Mouse (Mus musculus): ENCODE measurements at regions not wholly inside any gene's neighbourhood (a gene's known extent, or its start where the extent isn't known, plus 50 kb on each side); places are given as distances from the start of the nearest gene placed in this dataset.

DNA sequence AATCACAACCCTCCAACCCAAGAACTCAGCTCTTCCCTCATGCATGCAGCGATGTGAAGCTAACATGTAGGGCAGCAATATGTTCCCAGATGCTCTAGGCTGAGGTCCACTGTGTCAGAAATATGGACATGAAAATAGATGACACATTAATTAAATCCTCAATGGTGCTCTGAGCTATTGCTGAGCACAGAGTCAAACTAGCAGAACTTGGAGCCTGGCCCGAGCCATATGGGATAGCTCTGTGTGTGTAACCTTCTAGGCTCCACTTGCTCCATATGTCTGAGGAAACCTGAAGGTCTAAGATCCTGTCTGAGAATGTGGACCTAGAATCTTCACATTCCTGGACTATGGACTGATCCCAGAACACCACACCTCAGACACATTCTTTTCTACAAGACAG is 203.0 kb upstream of the Rnf32 start:
- Histone ChIP-seq H3K27me3 (ENCODE audit: control insufficient read depth, insufficient read depth, low read length) (no peaks in the 10 kb centered on the region), H3K4me1 (ENCODE audit: control insufficient read depth, insufficient read depth, insufficient read length, low read length) (no peaks in the 10 kb centered on the region), H3K4me3 (ENCODE audit: low read depth, low read length) (no peak overlapping the region), H3K36me3 (ENCODE audit: control insufficient read depth, insufficient read depth, low read length) (no peaks in the 10 kb centered on the region), H3K27ac (ENCODE audit: insufficient read depth, low read depth, low read length) (no peak overlapping the region)
- 87% methylated on average over 2 of the region's 2 CpGs for WGBS
- TF ChIP-seq CTCF (IDR thresholded peaks at IDR 0.05; ENCODE audit: extremely low read depth, insufficient read length, insufficient replicate concordance, low read depth, low read length) (no peak), POLR2A (IDR thresholded peaks at IDR 0.05; ENCODE audit: low read depth, low read length) (no peak)

DNA sequence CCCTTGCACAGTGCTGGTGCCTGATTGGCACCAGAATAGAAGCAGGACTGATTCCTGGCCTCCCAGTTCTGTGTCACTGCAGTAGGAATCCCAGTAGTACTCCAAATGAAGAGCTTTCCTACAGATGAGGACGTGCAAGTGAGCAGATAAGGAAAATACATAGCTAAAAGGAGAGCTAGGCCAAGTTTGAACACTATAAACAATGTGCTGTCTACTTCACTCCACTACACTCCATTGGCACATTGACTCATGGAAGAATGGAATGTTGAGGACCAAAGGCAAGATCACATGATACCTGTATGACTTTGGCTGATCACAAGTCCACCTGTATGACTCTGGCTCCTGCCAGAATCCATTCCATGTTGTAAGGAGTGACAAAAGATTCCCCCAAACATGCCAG is 215.9 kb upstream of the Rnf32 start:
- H3K27me3 ChIP-seq (ENCODE audit: control insufficient read depth, insufficient read depth, low read length), result no peaks in the 10 kb centered on the region
- H3K4me3 ChIP-seq (ENCODE audit: low read depth, low read length), result no peak overlapping the region
- TF ChIP-seq POLR2A (IDR thresholded peaks at IDR 0.05; ENCODE audit: low read depth, low read length) (no peak), CTCF (IDR thresholded peaks at IDR 0.05; ENCODE audit: extremely low read depth, insufficient read length, insufficient replicate concordance, low read depth, low read length) (no peak)
- H3K4me1 ChIP-seq (ENCODE audit: control insufficient read depth, insufficient read depth, insufficient read length, low read length), result no peaks in the 10 kb centered on the region
- no peaks in the 10 kb centered on the region for H3K36me3 ChIP-seq (ENCODE audit: control insufficient read depth, insufficient read depth, low read length)
- 43% methylated on average over 1 of the region's 1 CpGs for WGBS
- H3K27ac ChIP-seq (ENCODE audit: insufficient read depth, low read depth, low read length), result no peak overlapping the region

DNA sequence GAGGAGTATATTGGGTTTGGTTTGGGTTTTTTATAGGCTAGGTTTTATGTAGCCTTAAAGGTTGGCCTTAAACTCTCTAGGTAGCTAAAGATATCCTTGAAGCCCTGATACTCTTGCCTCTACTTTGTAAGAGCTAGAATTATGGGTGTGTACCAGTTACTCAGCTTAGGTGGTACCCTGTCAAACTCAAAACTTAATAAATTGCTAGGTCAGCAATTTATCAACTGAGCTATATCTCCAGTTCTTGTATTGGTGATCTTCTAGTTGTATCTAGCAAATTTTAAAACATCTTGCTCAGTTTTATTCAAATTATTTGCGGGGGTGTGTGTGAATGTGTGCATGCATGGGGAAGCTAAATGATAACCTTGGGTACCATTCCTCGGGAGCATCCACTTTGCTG is 225.4 kb upstream of the Rnf32 start:
- H3K4me1 ChIP-seq (ENCODE audit: control insufficient read depth, insufficient read depth, insufficient read length, low read length), result no peaks in the 10 kb centered on the region
- H3K4me3 ChIP-seq (ENCODE audit: low read depth, low read length), result no peak overlapping the region
- no peaks in the 10 kb centered on the region for H3K27me3 ChIP-seq (ENCODE audit: control insufficient read depth, insufficient read depth, low read length)
- no peak for TF ChIP-seq POLR2A (IDR thresholded peaks at IDR 0.05; ENCODE audit: low read depth, low read length)
- no peak for TF ChIP-seq CTCF (IDR thresholded peaks at IDR 0.05; ENCODE audit: extremely low read depth, insufficient read length, insufficient replicate concordance, low read depth, low read length)
- no peaks in the 10 kb centered on the region for H3K36me3 ChIP-seq (ENCODE audit: control insufficient read depth, insufficient read depth, low read length)
- WGBS, result 80% methylated on average over 2 of the region's 2 CpGs
- H3K27ac ChIP-seq (ENCODE audit: insufficient read depth, low read depth, low read length), result no peak overlapping the region

DNA sequence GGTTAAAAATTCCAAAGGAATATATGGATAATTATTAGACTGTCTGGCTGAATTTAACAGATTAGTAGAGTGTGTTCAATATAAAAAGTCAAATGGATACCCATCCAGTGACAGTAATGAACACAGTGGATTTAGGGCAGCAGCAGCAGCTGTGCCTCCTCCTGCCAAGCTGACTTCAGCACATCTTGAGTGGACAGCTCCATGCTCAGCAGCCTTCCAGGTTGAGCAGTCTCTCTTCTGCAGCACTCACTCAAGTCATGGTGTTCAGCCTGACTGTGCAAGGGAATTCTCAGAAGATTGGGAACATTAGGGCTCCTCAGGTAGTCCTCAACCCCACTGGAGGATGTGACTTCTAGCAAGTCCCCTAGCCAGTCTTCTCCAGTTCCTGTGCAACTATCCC is 240.8 kb upstream of the Rnf32 start:
- Histone ChIP-seq H3K27ac (ENCODE audit: insufficient read depth, low read depth, low read length) (no peak overlapping the region), H3K27me3 (ENCODE audit: control insufficient read depth, insufficient read depth, low read length) (no peaks in the 10 kb centered on the region), H3K4me3 (ENCODE audit: low read depth, low read length) (no peak overlapping the region), H3K36me3 (ENCODE audit: control insufficient read depth, insufficient read depth, low read length) (no peaks in the 10 kb centered on the region), H3K4me1 (ENCODE audit: control insufficient read depth, insufficient read depth, insufficient read length, low read length) (no peaks in the 10 kb centered on the region)
- TF ChIP-seq POLR2A (IDR thresholded peaks at IDR 0.05; ENCODE audit: low read depth, low read length) (no peak), CTCF (IDR thresholded peaks at IDR 0.05; ENCODE audit: extremely low read depth, insufficient read length, insufficient replicate concordance, low read depth, low read length) (no peak)

DNA sequence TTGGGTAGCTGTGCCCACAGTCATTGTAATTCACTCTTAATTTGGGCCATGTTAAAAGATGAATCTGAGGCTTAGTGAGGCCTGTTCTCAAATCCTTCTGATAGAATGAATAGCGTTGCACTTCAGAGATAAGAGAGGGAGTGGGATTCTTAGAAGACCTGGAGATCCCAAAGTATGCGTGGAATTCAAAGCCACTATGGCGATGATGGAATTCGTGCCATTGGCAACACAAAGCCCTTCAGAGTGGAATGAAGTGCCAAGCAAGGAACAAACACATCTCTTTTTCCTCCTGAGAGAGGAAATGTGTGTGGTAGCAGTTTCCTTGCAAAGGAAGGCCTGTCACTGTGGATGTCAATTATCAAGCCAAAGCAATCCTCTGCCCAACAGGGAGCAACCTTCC is 248.3 kb upstream of the Rnf32 start:
- H3K4me1 ChIP-seq (ENCODE audit: control insufficient read depth, insufficient read depth, insufficient read length, low read length), result peaks cover 5% of the 10 kb centered on the region; the same call in 1 of the 2 replicates
- 79% methylated on average over 4 of the region's 4 CpGs for WGBS
- H3K27ac ChIP-seq (ENCODE audit: insufficient read depth, low read depth, low read length), result no peak overlapping the region
- TF ChIP-seq POLR2A (IDR thresholded peaks at IDR 0.05; ENCODE audit: low read depth, low read length) (no peak), CTCF (IDR thresholded peaks at IDR 0.05; ENCODE audit: extremely low read depth, insufficient read length, insufficient replicate concordance, low read depth, low read length) (no peak)
- no peaks in the 10 kb centered on the region for H3K36me3 ChIP-seq (ENCODE audit: control insufficient read depth, insufficient read depth, low read length)
- H3K4me3 ChIP-seq (ENCODE audit: low read depth, low read length), result no peak overlapping the region
- no peaks in the 10 kb centered on the region for H3K27me3 ChIP-seq (ENCODE audit: control insufficient read depth, insufficient read depth, low read length)

DNA sequence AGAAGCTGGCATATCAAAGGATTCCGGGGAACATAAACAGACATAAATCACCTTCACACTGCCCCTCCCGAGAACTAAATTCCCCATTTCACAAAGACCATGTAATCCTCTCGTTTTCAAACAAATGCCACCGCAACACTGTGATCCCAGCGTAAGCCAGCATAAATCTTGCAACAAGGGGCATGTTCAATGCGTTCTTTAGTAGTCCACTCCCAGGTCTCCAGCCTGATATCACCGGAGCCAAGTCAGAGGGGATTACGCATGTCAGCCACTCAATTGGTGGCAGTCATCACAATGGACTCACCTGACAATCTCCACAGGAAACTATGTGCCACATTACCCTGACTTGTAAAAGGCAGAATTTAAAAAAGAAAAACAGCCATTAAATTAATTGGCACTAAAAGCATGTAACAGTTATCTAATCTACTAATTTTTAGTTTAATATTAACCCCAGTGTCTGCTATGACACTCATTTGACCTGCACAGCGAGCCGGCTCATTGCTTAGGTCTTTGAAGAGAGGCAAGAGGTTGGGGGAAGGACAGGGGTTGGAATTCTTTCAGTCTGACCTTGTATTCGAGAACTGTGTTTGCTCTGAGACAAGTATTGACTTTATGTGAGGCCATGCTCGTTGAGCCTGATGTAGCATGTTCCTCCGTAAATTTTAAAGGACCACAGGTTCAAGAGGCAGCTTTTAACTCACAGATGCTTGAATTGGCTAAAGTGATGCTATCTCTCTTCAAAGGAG is 252.0 kb upstream of the Rnf32 start:
- no peak overlapping the region for H3K27ac ChIP-seq (ENCODE audit: insufficient read depth, low read depth, low read length)
- TF ChIP-seq CTCF (IDR thresholded peaks at IDR 0.05; ENCODE audit: extremely low read depth, insufficient read length, insufficient replicate concordance, low read depth, low read length) (no peak), POLR2A (IDR thresholded peaks at IDR 0.05; ENCODE audit: low read depth, low read length) (no peak)
- peaks cover 5% of the 10 kb centered on the region; the same call in 1 of the 2 replicates for H3K4me1 ChIP-seq (ENCODE audit: control insufficient read depth, insufficient read depth, insufficient read length, low read length)
- 15% methylated on average over 13 of the region's 13 CpGs for WGBS
- no peaks in the 10 kb centered on the region for H3K27me3 ChIP-seq (ENCODE audit: control insufficient read depth, insufficient read depth, low read length)
- H3K4me3 ChIP-seq (ENCODE audit: low read depth, low read length), result no peak overlapping the region
- no peaks in the 10 kb centered on the region for H3K36me3 ChIP-seq (ENCODE audit: control insufficient read depth, insufficient read depth, low read length)

DNA sequence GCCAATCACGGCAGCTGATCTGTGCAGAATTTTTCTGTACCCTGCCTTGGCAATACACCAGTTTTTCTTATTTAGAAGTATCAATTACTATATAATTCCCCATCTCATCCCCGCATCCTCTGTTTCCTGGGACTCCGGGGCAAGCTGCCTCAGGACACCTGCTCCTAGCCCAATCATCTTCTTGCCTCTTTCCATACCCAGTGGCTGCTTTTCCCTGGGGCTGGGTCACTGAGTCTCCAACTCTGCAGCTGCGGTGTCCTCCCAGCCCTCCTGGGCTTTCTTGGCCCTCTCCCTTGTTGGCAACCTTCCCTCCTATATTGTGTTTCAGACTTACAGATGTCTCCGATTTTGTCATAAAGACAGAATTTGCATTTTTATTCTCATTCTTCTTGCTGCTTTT is 254.8 kb upstream of the Rnf32 start:
- no peak overlapping the region for H3K27ac ChIP-seq (ENCODE audit: insufficient read depth, low read depth, low read length)
- no peaks in the 10 kb centered on the region for H3K36me3 ChIP-seq (ENCODE audit: control insufficient read depth, insufficient read depth, low read length)
- H3K27me3 ChIP-seq (ENCODE audit: control insufficient read depth, insufficient read depth, low read length), result no peaks in the 10 kb centered on the region
- TF ChIP-seq POLR2A (IDR thresholded peaks at IDR 0.05; ENCODE audit: low read depth, low read length) (no peak), CTCF (IDR thresholded peaks at IDR 0.05; ENCODE audit: extremely low read depth, insufficient read length, insufficient replicate concordance, low read depth, low read length) (no peak)
- no peak overlapping the region for H3K4me3 ChIP-seq (ENCODE audit: low read depth, low read length)
- H3K4me1 ChIP-seq (ENCODE audit: control insufficient read depth, insufficient read depth, insufficient read length, low read length), result peaks cover 5% of the 10 kb centered on the region; the same call in 1 of the 2 replicates
- WGBS, result 86% methylated on average over 5 of the region's 5 CpGs
